Mouse (Mus musculus) forelimb bud, embryonic 11.5 days (tissue): Measurements from ENCODE around the gene Arid4a.
"Not testable (repeated sequence)": the region's sequence is repeated elsewhere in the genome, so short reads cannot be mapped to it uniquely, and the experiment has no call there.

Experiments used
- DNase-seq: peaks from one replicate; pipeline ENCODE4 v3.0.0-alpha.2; 2012; ENCODE audit warnings: low read depth, low spot score

The Arid4a gene

GRCm38 (mm10) chr12:71016211-71016502 lies 367 bp downstream of the Arid4a start:
- DNase-seq: no peak

- DNase-seq: peak; percentile 25
These were observed 882 bp downstream of the Arid4a start for GRCm38 (mm10) chr12:71016503-71017241.

- no peak for DNase-seq
These were observed 1.4 kb downstream of the Arid4a start for GRCm38 (mm10) chr12:71017242-71017571.

- no peak for DNase-seq
These were observed 2.0 kb downstream of the Arid4a start for GRCm38 (mm10) chr12:71017827-71018226.

GRCm38 (mm10) chr12:71019211-71019610 lies 3.4 kb downstream of the Arid4a start:
- DNase-seq: no peak

GRCm38 (mm10) chr12:71024411-71024810 lies 8.6 kb downstream of the Arid4a start:
- DNase-seq: no peak

GRCm38 (mm10) chr12:71028265-71028664 lies 12.5 kb downstream of the Arid4a start:
- DNase-seq: not testable (repeated sequence)

- DNase-seq: no peak
These were observed 14.5 kb downstream of the Arid4a start for GRCm38 (mm10) chr12:71030260-71030659.

GRCm38 (mm10) chr12:71030722-71031121 lies 14.9 kb downstream of the Arid4a start:
- DNase-seq: no peak

- no peak for DNase-seq
These were observed 20.0 kb downstream of the Arid4a start for GRCm38 (mm10) chr12:71035826-71036225.

- DNase-seq: no peak
These were observed 21.1 kb downstream of the Arid4a start for GRCm38 (mm10) chr12:71036729-71037404.

- no peak for DNase-seq
These were observed 24.7 kb downstream of the Arid4a start for GRCm38 (mm10) chr12:71040462-71040861.

- DNase-seq: no peak
These were observed 26.7 kb downstream of the Arid4a start for GRCm38 (mm10) chr12:71042451-71042850.

GRCm38 (mm10) chr12:71043571-71043970 lies 27.8 kb downstream of the Arid4a start:
- no peak for DNase-seq

- no peak for DNase-seq
These were observed 28.7 kb downstream of the Arid4a start for GRCm38 (mm10) chr12:71044488-71044887.

GRCm38 (mm10) chr12:71046501-71046900 lies 30.7 kb downstream of the Arid4a start:
- no peak for DNase-seq

GRCm38 (mm10) chr12:71047473-71048078 lies 31.8 kb downstream of the Arid4a start:
- no peak for DNase-seq

- DNase-seq: peak; percentile 86
These were observed 32.3 kb downstream of the Arid4a start for GRCm38 (mm10) chr12:71048117-71048516.

- no peak for DNase-seq
These were observed 32.8 kb downstream of the Arid4a start for GRCm38 (mm10) chr12:71048561-71048960.

- DNase-seq: no peak
These were observed 33.9 kb downstream of the Arid4a start for GRCm38 (mm10) chr12:71049596-71050265.

- no peak for DNase-seq
These were observed 35.3 kb downstream of the Arid4a start for GRCm38 (mm10) chr12:71051079-71051478.

GRCm38 (mm10) chr12:71052341-71052995 lies 36.7 kb downstream of the Arid4a start:
- DNase-seq: no peak
